Mouse (Mus musculus): Measurements from ENCODE around the gene Zfp57.

GRCm38 (mm10) chr17:37048383-37048782 lies 47.4 kb downstream of the Zfp57 start:
- no peak for TF ChIP-seq POLR2A (IDR thresholded peaks at IDR 0.05; ENCODE audit: control insufficient read depth, low read depth, low read length)
- TF ChIP-seq CTCF (IDR thresholded peaks at IDR 0.05; ENCODE audit: control insufficient read depth, insufficient read depth, insufficient replicate concordance, low read depth, low read length): no peak
